Mouse (Mus musculus): ENCODE results near the gene B430306N03Rik.

Gene B430306N03Rik

GRCm38 (mm10) chr17:48362346-48362745 is 46.4 kb downstream of the B430306N03Rik start:
- no peak for DNase-seq (ENCODE audit: low spot score in 2 of 2)

- peak in 1 of 2 experiments; percentile 62 for DNase-seq (ENCODE audit: low spot score in 2 of 2)
Observed at GRCm38 (mm10) chr17:48362966-48363365, 47.0 kb downstream of the B430306N03Rik start.

- DNase-seq (ENCODE audit: low spot score in 2 of 2) = no peak
Observed at GRCm38 (mm10) chr17:48363421-48363965, 47.6 kb downstream of the B430306N03Rik start.

- no peak for DNase-seq (ENCODE audit: low spot score in 2 of 2)
Observed at GRCm38 (mm10) chr17:48365511-48366155, 49.7 kb downstream of the B430306N03Rik start.

- DNase-seq (ENCODE audit: low spot score in 2 of 2) = no peak
Observed at GRCm38 (mm10) chr17:48366806-48367205, 50.9 kb downstream of the B430306N03Rik start.

GRCm38 (mm10) chr17:48371621-48372020 is 55.7 kb downstream of the B430306N03Rik start:
- DNase-seq (ENCODE audit: low spot score in 2 of 2) = no peak

- no peak for DNase-seq (ENCODE audit: low spot score in 2 of 2)
Observed at GRCm38 (mm10) chr17:48372987-48373386, 57.0 kb downstream of the B430306N03Rik start.

GRCm38 (mm10) chr17:48376102-48376501 is 60.2 kb downstream of the B430306N03Rik start:
- no peak for DNase-seq (ENCODE audit: low spot score in 2 of 2)
